Mouse (Mus musculus) layer of hippocampus, adult 18-20 months (tissue): Measurements from ENCODE around the gene Mterf1a. TPM values are rescaled to one million over a fixed set of nuclear protein-coding genes. Genes with fewer than 3 reads are reported as not detected.
"Not testable (repeated sequence)": the region's sequence is repeated elsewhere in the genome, so short reads cannot be mapped to it uniquely, and the experiment has no call there.

Experiments
- DNase-seq, 2 experiments: peaks; one replicate each; pipeline ENCODE4 v3.0.0; 2022; ENCODE audit warnings: low spot score in 2 of 2
- long read RNA-seq: library from polyadenylated mRNA; stranded (forward); transcript quantifications from one replicate; pipeline ENCODE4 v2.0.0, GENCODE M21; 2021
- total RNA-seq, 2 experiments: library from RNA; stranded (reverse); gene quantifications; 2 replicates each; pipeline ENCODE4 v1.2.3; 2021

Mterf1a gene
- total RNA-seq: 10 to 100 TPM in 1 of 2 experiments, 1 to 10 TPM in 1; 9.9 to 11.3 TPM
- long read RNA-seq, partial matches to known transcripts: 0 of 7 reads
- long read RNA-seq, other reads (novel, unspliced or antisense): 2 of 7 reads

DNA sequence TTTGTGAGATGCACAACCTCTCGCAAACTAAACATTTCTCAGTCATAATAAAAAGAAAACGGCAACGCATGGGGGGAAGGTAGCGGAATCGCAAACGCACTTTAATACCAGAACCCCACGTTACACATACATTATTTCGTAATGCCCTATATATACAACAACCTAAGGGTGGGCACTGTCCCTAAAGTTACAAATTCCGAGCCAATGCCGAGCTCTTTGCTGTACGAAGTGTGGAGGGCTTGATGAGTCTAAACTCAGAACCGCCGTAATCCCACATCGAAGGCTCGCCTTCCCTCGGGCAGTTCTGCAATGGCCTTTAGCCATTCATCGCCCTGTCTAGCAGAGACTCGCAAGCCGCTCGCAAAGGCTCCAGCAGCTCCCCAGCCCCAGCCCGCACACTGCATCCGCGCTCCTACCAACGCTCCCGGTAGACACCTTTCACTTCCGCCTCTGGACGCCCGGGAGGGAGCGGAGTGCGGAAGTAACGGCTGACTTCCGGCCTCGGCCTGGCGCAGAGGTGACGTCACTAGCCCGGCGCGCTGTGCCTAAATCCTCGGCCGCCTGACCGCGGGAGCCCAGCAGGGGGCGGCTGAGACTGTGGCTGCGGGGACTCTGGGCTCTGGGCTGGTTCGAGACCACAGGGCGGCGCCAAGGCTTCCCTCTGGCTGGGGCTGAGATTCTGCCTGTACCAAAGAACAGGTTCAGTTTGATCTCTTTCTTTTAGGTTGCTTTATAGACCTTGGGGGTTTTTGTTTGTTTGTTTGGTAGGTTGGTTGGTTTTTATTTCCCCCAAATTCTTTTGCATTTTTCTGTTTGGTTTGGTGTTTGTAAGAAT lies at the start of gene Mterf1a:
Gene Mterf1a (minus strand): TSS at position 475 of the 835 bp plus-strand sequence.
- DNase-seq: peak; percentile 6 to 50

DNA sequence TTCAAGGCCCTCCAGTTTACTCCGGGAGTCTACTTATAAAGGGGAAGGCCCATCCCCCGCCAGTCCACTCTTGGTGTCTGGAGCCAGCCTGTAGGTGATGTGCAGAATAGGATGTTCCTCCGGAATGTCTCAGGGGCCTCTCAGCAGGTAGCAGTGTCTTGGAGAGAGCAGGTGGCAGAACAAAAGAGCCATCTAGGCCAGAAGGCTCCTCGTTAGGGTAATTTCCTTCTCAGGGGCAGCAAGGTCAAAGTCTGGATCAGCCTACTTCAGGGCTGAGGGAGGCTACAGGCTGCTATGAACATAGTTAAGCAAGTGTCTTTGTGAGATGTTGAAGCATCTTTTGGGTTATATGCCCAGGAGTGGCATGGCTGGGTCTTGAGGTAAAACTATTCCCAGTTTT lies 49.4 kb upstream of the Mterf1a start:
- DNase-seq: not testable (repeated sequence)

DNA sequence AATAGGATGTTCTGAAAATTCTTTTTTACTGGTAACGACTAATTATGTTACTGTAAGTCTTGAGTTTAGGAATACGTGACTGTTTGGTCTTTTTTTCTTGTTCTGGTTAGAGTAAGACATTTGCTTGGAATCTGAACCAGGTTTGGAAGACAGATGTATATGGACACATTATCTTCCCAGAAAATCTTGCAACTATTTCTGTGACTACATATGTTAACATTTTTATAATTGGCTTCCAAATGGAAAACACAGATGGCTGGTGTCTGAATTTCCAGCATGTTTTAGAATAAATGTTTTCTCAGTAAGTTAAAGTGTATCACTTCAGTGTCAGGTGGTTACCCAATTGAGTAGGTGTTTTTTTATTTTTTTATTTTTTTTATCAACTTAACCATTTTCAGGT lies 47.5 kb upstream of the Mterf1a start:
- DNase-seq: peak in 1 of 2 experiments; percentile 69

DNA sequence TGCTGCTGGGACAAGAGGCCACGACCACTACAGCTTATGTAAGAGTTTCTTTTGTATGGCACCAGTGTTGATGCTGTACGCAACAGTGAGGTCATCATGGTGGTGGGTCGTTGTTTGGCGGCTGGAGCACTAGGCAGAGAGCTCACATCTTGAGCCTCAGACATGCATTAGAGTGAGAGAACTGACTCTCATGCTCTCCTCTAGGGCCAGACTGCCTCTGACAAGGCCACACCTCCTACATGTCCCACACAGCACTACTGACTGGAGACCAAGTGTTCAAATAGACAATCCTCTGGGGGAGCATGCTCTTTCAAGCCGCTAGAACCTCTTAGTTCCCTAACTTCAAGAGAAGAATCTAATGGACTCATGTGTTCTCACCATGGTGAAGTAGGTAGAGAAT lies 45.6 kb upstream of the Mterf1a start:
- no peak for DNase-seq

DNA sequence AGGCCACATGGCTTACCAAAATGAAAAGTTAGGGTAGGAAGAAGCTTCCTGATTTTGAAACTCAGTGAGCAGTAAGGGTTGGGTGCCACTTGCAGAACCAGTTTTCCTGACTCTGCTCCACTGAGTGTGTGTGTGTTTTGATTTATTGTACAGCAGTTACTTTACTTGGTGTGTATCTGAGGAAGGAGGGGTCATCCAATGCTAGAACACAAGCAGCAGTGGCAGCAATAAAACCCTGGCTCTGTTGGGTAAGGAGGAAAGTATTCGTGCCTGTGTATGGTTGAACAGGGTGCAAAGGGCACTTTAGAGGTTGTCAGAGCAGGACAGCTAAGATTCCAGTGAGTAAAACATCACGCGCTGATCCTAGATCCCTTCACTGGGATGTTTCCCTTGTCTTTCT lies 45.2 kb upstream of the Mterf1a start:
- no peak for DNase-seq

DNA sequence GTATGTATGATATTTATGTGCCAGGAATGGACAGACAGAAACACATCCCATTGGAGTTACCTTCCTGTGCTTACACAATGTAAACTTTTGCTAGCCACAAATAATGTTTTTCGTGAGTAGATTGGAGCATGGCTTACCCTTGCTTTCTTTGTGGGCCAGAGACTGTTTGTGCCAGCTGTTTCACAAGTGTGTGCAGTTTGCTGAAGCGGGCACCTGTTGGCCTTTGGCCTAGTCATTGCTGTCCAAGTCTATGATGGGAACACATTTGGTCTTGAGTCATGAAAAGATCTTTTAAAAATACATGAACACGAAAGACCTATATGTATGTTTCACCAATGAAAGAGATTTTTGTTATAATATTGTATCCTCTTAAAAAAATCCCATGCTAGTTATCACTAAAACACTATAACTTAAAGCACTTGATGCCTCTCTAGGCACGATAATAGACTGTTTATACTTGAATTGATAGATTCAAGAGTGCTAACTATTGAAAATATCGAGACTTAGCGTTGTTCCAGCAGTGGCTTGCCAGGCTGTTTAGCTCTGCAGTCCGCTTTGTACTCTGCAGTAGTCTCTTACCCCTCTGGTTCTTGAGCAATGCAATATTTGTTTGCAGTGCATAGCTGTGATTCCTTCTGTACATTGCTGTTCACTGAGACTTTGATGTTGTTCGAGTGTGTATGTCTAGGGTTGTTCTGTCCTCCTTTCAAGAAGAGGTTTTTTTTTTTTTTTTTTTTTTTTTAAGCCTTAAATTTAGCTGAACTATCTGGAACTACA lies 42.2 kb upstream of the Mterf1a start:
- no peak for DNase-seq

DNA sequence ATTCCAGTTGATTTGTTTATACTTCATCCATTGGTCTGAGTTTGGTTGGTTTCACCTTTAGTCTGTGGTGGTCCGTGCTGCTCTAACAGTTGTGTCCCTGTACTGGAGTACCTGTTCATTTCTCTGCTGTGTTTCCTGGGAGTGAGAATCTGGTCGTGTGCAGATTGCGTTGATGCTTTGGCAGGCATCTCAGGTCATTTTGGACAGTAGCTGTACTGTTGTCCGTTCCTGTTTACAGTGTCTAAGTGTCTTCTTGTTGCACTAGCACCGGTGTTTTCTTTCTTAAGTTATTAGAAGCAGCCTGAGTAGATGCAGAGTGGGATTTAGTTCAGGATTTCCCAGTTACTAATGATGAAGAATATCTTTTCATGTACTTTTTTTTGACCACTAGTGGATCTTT lies 41.5 kb upstream of the Mterf1a start:
- DNase-seq: no peak

DNA sequence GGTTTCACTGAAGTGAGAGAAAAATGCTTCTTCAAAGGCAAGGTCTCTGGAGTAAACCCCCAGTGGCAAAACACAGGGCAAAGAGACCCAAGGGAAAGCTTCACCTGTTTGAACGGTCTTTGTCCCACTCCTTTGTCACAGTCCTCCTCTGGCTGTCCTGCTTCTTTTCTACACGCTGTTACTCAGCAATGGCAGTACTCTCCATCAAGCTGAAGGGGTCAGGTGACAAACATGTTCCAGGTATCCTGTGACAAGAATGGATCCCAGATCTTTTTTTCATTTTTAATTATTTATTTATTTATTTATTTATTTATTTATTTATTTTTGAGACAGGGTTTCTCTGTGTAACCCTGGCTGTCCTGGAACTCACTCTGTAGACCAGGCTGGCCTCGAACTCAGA lies 39.8 kb upstream of the Mterf1a start:
- no peak for DNase-seq

DNA sequence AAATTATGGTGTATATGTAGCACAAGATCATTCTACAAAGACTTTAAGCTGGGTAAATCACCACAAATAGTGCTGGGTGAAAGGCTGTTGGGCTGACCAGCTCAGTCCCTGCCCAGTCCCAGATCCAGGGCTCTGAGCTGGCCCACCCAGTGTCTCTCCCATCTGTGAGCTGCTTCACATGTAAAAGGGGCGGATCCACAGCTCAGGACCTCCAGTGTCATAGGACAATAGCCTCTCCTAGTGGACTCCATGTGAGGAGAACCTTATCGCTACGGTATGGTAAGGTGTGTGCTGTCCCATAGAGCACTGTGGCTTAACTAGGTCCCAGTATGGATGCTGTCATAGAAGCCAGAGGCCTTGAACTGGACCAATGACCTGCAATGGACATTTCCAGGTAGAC lies 37.9 kb upstream of the Mterf1a start:
- no peak for DNase-seq

DNA sequence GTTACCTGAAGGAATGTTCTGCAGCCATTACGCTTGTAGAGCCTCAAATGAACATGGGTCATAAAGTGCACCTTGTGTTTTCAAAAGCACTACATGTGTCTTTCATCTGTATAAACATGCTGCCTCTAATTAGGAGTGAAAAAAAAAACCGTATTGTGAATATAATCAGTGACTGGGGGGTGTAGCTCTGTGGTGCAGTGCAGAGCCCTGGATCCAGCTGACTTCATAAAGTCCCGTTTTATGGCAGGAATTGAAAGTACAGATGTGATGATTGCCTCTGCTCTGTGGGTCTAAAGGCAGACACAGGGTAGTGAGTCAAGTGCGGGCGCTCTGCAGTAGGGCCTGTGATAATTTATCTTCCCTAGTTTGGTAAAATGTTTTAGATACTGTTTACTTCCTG lies 37.0 kb upstream of the Mterf1a start:
- DNase-seq: no peak

DNA sequence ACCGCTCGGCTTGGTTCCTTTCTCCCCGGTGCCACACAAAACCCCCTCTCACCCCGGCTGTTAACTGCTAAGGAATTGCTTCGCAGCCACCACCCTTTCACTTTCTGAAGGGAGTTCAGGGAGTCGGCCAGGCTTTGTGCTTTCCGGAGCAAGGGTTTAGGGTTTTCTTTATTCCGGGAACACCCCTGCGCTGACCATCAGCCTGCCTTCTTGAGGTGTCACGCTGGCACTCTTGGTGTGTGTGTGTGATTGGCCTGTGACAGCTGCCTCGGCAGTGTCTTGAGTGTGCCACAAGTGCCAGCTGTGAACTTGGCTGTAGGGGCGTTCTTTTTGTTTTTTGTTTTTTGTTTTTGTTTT lies 34.9 kb upstream of the Mterf1a start:
- DNase-seq: peak in 1 of 2 experiments; percentile 24

DNA sequence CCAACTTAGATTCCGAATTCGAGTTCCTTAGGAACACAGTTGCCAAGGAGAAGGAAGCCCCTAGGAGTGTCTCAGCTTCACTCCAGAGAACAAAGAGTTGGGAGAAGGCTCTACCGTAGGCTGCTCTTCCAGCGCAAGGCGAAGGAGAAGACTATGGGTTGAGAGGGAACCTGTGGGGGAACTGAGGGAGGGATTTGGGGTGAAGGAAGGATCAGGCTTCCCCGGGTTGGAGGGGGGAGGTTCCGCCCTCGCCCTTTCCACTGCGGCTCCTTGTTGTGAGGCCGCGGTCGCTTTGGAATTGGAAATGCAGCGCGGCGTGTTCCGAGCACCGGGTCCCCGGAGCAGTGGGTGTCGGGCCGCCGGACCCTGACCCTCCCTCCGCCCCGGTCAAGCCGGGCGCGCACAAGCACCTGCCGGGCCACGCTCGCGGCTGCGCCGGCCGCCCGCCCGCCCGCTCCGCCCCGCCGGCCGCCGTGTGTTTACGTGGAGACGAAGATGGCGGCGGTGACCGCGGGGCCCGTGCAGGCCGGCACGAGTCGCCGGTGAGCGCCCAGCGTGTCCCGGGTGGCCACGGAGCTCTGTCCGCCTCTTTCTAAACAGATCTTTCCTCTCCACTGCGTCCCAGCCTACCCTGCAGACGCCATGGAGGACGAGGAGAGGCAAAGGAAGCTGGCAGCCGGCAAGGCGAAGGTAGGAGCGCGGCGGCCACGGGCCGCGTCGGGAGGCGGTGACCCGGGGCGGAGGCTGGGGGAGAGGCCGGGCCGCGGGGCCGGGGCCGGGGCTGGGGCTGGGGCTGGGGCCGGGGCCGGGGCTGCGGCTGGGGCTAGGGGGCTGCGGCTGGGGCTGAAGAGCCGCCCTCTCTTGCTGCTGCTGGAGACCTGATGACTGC lies 34.3 kb upstream of the Mterf1a start, which contains the start of gene Akap9:
Gene Akap9 (plus strand): TSS at position 254 of the 889 bp plus-strand sequence.
- DNase-seq: peak; percentile 54 to 66

DNA sequence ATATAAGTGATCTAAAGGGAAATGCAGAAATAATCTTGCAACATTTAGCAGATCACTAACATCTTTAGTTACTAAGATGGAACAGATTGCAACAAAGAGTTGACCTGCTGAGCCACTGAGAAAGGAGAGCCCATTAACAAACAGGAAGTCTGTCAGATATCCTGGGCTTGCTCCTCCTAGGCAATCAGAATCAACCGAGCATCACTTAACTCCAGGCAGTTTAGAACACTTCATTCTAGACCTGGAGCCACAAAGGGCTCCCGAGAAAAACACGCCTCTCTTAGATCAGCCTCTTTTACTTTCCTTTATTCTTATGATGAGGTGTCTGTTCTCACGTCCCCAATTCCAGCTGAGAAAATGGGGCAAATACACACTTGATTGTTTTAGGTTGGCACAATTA lies 32.9 kb upstream of the Mterf1a start:
- no peak for DNase-seq

DNA sequence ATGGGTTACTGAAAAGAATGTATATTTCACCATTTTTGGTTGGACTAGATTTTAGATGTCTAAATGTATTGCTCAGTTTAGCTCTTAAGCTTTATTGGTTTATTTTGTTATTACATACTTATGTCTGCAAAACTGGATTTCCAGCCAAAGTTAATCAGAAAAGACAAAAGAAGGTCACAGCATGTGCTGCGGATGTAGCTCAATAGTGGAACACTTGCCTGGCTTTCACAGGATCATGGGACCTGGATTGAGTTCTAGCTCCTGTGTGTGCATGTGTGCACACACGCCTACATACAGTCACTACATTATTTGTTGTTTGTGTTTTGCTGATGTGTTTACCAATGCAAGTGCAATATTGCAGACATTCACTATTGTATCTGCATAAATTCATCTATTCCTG lies 28.6 kb upstream of the Mterf1a start:
- DNase-seq: no peak

DNA sequence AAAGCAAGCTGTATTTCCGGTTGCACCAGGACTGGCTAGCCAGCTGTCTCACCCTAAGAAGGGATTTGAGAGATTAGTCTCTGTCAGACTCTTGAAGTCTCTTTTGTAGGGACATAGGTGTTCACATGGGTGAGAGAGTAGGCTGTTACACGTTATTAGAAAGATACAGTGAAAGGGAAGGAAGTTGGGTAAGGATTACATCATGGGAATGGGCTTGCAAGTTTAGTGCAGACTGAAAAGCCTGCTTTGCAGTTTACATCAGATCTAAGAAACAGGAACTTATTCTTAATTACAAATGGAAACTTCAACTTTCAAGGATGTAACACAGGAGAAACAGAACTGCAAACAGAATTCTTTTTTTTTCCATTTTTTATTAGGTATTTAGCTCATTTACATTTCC lies 11.7 kb upstream of the Mterf1a start:
- no peak for DNase-seq

DNA sequence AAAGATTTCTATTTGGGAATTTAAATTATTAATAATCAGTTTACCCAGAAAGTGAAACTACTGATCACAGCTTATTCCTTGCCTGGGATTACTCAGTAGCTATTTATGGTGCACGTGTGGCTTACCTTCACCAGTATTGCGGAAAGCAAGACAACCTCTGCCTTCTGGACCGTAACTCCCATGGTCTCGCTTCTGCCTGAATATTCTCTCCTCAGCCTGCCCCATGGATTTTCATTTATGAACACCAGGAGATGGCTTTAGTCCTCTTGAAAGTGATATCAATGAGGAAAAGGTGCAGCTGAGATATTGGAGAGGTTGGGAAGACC lies 524 bp upstream of the Mterf1a start:
- DNase-seq: not testable (repeated sequence)

DNA sequence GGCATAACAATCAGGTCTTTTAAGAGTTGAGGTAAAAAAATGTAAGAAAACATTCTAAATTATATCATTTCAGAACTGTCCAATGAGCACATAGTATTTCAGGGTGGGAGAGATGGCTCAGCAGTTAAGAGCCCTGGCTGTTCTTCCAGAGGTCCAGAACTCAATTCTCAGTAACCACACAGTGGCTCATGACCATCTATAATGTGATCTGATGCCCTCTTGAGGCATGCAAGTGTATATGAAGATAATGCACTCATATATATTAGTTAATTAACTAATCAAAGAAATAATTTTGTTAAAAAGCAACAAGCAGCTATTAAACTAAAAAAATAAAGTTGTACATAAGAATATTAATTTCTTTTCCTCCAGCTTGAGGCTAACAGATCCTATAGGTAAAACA lies 4.5 kb downstream of the Mterf1a start:
- no peak for DNase-seq

DNA sequence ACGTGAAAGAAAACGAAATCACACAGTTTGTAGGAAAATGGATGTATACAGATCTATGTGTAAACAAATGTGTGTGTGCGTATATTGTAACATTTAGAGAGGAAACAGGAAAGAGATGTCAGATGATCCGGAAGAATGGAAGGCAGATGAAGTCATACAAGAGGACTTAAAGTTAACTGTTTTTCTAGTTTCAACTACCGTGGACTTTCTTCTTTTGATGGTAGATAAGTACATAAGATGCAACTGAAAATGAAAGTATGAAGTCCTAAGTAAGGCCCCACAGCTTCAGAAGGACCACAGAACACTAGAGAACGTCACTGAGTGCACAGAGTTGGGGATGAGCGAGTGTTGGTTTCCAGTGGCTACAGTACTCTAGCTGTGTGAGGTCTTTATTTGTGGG lies 6.9 kb downstream of the Mterf1a start:
- DNase-seq: not testable (repeated sequence)

DNA sequence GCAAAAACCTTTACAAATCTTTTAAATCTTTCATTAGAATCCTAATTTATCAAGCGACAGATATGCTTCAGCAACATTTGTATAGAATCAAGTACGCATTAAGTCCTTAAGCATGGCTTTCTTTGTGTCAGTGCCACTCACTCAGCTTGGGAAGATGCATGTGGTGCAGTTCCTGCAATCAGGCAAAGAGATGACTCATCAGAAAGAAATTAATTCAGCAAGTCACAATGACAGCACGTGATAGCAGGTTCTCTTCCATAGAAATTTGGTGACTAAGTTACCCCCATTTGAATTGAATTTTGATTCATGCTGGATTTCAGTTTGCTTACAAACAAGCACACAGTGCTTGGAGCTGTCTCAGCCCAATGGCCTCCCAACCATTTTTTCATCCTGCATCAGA lies 20.2 kb downstream of the Mterf1a start:
- DNase-seq: no peak

DNA sequence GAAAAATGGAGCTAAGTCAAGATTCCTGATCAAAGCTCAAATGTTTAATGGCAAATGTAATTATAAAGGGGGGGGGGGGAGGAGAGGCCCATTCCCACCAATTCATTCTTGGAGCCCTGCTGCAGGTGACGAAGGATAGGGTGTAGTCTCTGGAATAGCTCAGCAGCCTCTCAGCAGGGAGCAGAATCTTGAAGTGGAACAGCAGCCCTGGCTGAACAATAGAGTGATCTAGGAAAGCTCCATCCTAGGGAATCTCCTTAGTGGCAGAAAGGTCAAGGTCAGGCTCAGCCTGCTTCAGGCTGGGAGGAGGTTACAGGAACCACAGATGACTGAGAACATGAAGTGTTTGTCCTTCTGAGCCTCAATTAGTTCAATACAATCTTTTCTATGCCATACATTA lies 21.4 kb downstream of the Mterf1a start:
- DNase-seq: no peak

DNA sequence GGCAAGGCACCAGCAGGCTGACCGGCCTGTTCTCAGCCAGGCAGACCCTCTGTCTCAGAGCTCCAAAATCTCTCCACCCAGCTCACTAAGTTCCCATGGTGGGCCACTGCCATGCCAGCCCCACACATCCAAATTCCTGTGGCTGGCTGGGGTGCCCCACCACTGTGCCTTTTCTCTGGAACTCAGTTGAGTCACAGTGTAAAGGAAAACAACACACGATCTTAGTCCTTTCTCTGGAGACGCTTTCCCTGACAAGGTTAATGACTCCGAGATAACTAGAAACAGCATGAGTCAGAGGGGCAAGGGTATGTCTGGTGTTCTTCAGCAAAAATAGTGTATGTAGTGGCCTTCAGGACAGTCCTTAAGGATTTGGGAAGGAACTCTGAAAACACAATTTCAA lies 23.6 kb downstream of the Mterf1a start:
- no peak for DNase-seq
